Mouse (Mus musculus) lung, embryonic 16.5 days (tissue): ENCODE measurements around the gene Otulin. TPM values are rescaled to one million over a fixed set of nuclear protein-coding genes. Genes with fewer than 3 reads are reported as not detected.

ENCODE experiments used
- ATAC-seq: fragments of 200-750 bp; cut with Nextera tagmentation; 2 replicates; pipeline ENCODE4 v1.8.0; 2017; ENCODE audit warnings: low read depth, mild to moderate bottlenecking, moderate library complexity
- H3K27ac ChIP-seq: fragments of 300-500 bp; sonication (generic); 2 replicates; pipeline ENCODE4 v1.5.1; 2014; ENCODE audit warnings: mild to moderate bottlenecking, control low read depth, low read length
- H3K27me3 ChIP-seq: fragments of 300-500 bp; sonication (generic); 2 replicates; pipeline ENCODE4 v1.6.1; 2014; ENCODE audit warnings: low read depth, low read length, mixed read lengths; ENCODE audit not compliant: control insufficient read depth, insufficient read depth
- H3K36me3 ChIP-seq: fragments of 300-500 bp; sonication (generic); 2 replicates; pipeline ENCODE4 v1.6.1; 2014; ENCODE audit warnings: low read length; ENCODE audit not compliant: control insufficient read depth, insufficient read depth
- H3K4me1 ChIP-seq: fragments of 300-500 bp; sonication (generic); replicated peaks from 2 replicates; pipeline ENCODE4 v1.6.1; 2014; ENCODE audit warnings: low read length, mixed read lengths; ENCODE audit not compliant: control insufficient read depth, insufficient read depth
- H3K4me2 ChIP-seq: fragments of 300-500 bp; sonication (generic); 2 replicates; pipeline ENCODE4 v1.6.1; 2014; ENCODE audit warnings: low read depth, low read length, control low read depth
- H3K4me3 ChIP-seq: fragments of 300-500 bp; sonication (generic); 2 replicates; pipeline ENCODE4 v1.5.1; 2014; ENCODE audit warnings: mild to moderate bottlenecking, low read length, control low read depth
- H3K9ac ChIP-seq: fragments of 300-500 bp; sonication (generic); 2 replicates; pipeline ENCODE4 v1.6.1; 2014; ENCODE audit warnings: low read length, control low read depth
- H3K9me3 ChIP-seq: fragments of 300-500 bp; sonication (generic); 2 replicates; pipeline ENCODE4 v1.6.1; 2016; ENCODE audit warnings: low read length; ENCODE audit not compliant: control insufficient read depth
- WGBS: fragments of 180-500 bp; shearing (Covaris S2); extraction: QIAGEN DNeasy Blood & Tissue Kit; methylation state at CpG from one replicate; pipeline ENCODE4 v1.1.7; 2014; 5-methylcytosine and 5-hydroxymethylcytosine counted together
- polyA plus RNA-seq: library from polyadenylated mRNA; unstranded; fragments of >200 nt; fragmentation: Nextera tagmentation; extraction: Ambion mirVana; gene quantifications from 2 replicates; pipeline ENCODE4 v1.2.1, GENCODE M21; 2015

Gene Otulin
- polyA plus RNA-seq, 1 experiment from 2014 or later: 22.4 TPM

DNA sequence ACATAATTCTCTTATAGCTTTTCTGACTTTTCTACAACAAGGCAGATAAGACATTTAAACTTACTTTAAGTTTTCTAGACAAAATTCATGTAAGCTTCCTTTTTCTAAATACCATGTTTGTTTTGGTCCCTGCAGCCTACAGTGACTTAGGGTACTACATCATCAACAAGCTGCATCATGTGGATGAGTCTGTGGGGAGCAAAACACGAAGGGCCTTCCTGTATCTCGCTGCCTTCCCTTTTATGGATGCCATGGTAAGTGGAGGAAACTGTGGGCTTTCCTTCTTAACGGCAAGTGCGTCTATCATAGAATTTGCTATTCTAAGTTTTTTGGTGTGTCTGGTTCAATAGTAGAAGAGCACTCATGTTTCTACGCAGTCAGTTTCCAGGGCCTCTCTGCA lies 76.9 kb downstream of the Otulin start:
- peaks cover 11% of the 10 kb centered on the region for H3K4me1 ChIP-seq
- no peaks in the 10 kb centered on the region for H3K27me3 ChIP-seq
- no peak overlapping the region for H3K4me2 ChIP-seq
- no peaks in the 10 kb centered on the region for H3K9me3 ChIP-seq
- no peak for ATAC-seq
- H3K9ac ChIP-seq: no peak overlapping the region
- H3K36me3 ChIP-seq: no peaks in the 10 kb centered on the region
- H3K4me3 ChIP-seq: no peak overlapping the region
- H3K27ac ChIP-seq: no peak overlapping the region
- WGBS: 79% methylated on average over 5 of the region's 5 CpGs

DNA sequence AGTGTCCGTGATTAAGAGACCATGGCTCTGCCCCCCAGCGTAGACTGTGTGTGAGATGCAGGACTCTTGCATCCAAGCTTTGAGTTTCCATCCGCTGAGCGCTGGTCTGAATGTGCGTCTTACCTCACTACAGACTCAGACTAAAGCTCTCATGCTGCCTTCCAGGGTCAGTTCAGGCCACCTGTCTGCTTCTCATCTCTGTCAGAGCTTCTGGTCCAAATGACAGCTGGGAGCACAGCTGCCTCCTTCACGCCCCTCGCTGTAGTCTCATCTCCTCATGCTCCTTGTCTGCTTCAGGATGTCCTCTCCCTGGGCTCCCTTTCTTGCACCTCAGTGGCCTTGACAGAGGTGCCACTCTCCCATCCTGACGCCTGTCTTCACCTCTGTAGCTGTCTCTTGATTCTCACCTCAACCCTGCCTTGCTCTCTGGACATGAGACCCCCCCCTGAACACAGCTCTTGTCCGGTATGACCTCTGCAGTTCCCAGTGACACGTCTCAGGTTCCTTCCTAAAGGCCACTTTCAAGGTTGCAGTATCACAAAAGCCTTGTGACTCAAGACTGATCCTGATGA lies 78.3 kb downstream of the Otulin start:
- no peak overlapping the region for H3K27ac ChIP-seq
- 76% methylated on average over 10 of the region's 10 CpGs for WGBS
- no peak for ATAC-seq

DNA sequence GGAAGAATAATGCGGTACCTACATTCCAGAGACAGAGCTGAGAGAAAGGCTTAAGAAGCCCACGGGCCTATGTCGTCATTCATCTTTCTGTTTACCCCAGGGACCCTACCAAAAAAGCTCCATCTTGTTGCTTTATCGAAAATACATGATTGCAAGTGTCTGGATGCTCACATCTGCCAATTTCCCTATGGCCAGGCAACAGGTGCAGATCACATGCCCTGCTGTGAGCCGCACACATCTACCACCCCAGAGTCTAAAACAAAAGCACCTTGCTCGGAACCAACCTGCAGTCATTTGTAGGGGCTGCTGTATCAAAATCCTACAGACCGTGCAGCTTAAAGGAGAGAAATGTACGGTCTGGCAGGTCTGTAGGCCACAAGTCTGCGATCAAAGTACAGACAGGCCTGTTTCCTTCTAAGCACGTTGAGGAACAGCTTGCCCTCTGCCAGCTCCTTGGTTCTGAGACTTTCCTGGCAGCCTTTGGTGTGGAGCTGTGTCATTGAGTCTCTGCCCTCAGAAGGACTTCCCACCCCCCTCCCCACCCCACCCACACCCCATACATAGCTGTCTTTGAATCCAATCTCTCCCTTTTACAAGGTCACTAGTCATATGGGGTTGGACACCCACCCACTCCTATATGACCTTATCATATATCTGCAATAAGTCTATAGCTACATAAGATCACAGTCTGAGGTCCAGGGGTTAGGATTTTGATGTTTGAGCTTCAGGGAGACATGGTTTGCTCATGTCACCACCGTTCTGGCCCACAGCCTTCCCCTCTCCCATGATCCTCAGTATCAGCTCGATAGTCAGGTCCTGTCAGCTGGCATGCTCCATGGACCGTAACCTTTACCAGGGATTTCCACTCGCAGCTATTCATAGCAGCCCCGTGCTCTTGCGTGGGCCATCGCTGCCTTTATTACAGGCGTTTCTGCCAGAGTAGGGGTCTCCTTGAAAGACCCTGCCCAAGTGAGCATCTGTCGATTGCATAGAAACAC lies 79.1 kb downstream of the Otulin start:
- H3K9me3 ChIP-seq: no peaks in the 10 kb centered on the region
- H3K27me3 ChIP-seq: no peaks in the 10 kb centered on the region
- no peak overlapping the region for H3K4me2 ChIP-seq
- ATAC-seq: no peak
- peaks cover 11% of the 10 kb centered on the region for H3K4me1 ChIP-seq
- no peak overlapping the region for H3K9ac ChIP-seq
- H3K27ac ChIP-seq: no peak overlapping the region
- 86% methylated on average over 19 of the region's 19 CpGs for WGBS
- no peaks in the 10 kb centered on the region for H3K36me3 ChIP-seq
- H3K4me3 ChIP-seq: no peak overlapping the region

More for the DNA sequence above, 78.3 kb downstream of the Otulin start:
- no peak overlapping the region for H3K4me2 ChIP-seq
- H3K36me3 ChIP-seq: no peaks in the 10 kb centered on the region
- no peaks in the 10 kb centered on the region for H3K27me3 ChIP-seq
- H3K9me3 ChIP-seq: no peaks in the 10 kb centered on the region
- H3K4me3 ChIP-seq: no peak overlapping the region
- H3K9ac ChIP-seq: no peak overlapping the region
- peaks cover 11% of the 10 kb centered on the region for H3K4me1 ChIP-seq

DNA sequence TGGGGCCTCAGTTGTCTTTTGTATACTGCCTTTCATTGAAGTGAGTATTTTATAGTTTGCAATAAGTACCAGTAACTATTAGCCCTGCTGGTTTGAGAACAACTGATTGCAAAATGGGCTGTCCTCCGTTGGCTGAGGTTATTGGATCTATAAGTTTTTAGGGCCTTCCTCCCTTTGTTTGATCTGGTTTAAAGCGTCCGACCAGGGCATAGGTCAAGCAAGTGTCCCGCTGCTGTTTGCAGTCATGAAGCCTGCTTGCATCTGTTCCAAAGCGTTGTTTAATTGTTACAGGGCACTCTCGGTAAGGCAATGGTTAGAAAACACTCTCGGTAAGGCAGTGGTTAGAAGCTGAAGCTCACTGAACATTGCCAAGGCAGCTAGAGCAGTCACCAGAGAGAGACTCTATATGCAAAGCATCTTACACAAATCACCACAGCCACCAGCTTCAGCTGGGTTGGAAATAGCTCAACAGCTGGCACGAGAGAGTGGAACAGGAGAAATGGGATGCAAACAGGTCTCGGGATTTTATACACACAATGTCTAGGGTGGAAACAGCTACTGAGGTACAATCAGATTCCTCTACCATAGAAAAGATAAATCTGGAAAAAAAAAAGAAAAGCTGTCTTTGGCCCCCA lies 80.0 kb downstream of the Otulin start:
- WGBS: 44% methylated on average over 9 of the region's 9 CpGs

DNA sequence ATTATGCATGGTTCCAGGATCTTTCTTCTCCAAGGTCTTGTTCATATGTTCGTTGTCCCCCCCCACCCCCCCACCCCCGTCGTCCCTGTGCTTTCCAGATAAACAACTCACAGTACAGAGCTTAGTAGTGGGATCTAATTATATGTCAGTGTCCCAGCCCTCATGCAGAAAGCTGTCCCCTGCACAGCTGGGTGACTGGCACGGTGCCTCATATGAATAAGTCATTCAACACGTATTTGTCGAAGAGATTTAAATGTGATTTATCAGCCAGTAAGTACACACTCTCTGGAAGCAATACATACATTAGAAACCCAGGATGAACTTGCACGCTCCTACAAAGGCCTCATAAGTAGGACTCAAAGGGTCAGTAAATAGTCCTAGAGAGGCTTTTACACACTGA lies 80.6 kb downstream of the Otulin start:
- Histone ChIP-seq H3K9ac (no peak overlapping the region), H3K27me3 (no peaks in the 10 kb centered on the region), H3K36me3 (no peaks in the 10 kb centered on the region), H3K4me3 (no peak overlapping the region), H3K27ac (0 out of 2 replicates have a peak overlapping the region, but pooled peaks have one; percentile 22), H3K4me1 (peaks cover 11% of the 10 kb centered on the region), H3K9me3 (no peaks in the 10 kb centered on the region), H3K4me2 (no peak overlapping the region)
- WGBS: 26% methylated on average over 7 of the region's 7 CpGs
- ATAC-seq: peak; percentile 62

More for the DNA sequence above, 80.0 kb downstream of the Otulin start:
- no peak overlapping the region for H3K4me3 ChIP-seq
- H3K9ac ChIP-seq: no peak overlapping the region
- H3K36me3 ChIP-seq: no peaks in the 10 kb centered on the region
- H3K4me1 ChIP-seq: peaks cover 11% of the 10 kb centered on the region
- no peaks in the 10 kb centered on the region for H3K9me3 ChIP-seq
- no peak overlapping the region for H3K27ac ChIP-seq
- no peak for ATAC-seq
- H3K27me3 ChIP-seq: no peaks in the 10 kb centered on the region
- no peak overlapping the region for H3K4me2 ChIP-seq

DNA sequence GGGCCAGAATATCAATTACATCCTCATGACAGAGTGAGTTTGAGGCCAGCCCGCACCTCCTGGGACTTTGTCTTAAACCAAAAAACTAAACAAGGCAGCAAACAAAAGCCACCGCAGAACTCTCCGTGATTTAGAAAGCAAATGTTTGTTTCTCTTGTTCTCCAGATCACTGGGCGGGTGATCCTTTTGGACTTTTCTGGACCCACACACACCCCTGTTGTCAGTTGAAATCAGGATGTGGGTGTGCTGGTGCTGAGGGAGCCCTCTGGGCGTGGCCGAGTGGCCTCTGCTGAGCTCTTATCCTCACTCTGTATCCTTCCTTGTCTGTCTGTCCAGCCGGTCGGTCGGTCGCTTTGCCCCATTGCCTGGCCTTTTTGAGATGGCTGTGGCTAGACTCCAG lies 81.4 kb downstream of the Otulin start:
- Histone ChIP-seq H3K4me2 (no peak overlapping the region), H3K4me3 (no peak overlapping the region), H3K4me1 (peaks cover 11% of the 10 kb centered on the region), H3K36me3 (no peaks in the 10 kb centered on the region), H3K9ac (no peak overlapping the region), H3K9me3 (no peaks in the 10 kb centered on the region), H3K27ac (no peak overlapping the region), H3K27me3 (no peaks in the 10 kb centered on the region)
- 77% methylated on average over 10 of the region's 10 CpGs for WGBS
- no peak for ATAC-seq

DNA sequence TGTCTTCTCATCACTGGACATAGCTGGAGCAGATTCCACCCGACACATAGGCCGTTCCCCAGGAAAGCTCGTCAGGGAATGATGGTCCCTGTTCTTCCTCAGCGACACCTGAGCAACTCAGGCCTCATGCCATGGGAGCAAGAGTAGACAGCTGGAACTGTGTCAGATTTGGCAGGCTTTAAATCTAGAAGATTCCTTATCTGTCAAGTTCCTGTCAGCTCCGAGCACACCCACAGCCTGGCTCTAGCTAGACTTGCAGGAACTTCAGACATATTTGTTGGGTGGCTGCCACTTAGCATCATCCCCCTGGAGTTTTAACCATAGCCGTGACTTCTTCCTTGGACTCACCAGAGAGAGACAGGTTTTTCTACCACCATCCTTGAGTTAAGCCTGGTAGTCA lies 82.4 kb downstream of the Otulin start:
- peaks cover 11% of the 10 kb centered on the region for H3K4me1 ChIP-seq
- ATAC-seq: no peak
- no peaks in the 10 kb centered on the region for H3K9me3 ChIP-seq
- H3K27ac ChIP-seq: no peak overlapping the region
- no peak overlapping the region for H3K4me2 ChIP-seq
- no peaks in the 10 kb centered on the region for H3K36me3 ChIP-seq
- H3K4me3 ChIP-seq: no peak overlapping the region
- no peaks in the 10 kb centered on the region for H3K27me3 ChIP-seq
- H3K9ac ChIP-seq: no peak overlapping the region
- WGBS: 67% methylated on average over 6 of the region's 6 CpGs

DNA sequence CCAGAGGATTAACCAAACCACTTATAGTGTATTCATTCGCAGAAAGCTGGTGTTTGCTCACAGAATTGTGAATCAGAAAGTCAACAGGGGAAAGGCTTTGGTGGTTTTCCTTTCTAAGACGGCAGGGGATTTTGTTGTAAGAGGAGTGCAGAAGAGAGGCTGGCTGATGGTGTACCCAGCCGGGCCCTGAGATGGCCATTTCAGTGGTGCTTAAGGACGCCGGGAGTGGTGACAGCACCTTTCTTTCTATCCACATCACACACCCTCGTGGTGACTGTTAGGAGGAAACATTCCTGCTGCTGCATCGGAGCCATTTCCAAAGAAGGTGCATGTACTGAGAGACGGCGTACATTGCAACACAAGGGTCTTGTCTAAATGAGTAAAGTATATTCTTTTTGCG lies 85.3 kb downstream of the Otulin start:
- WGBS: 66% methylated on average over 10 of the region's 10 CpGs
- Histone ChIP-seq H3K4me3 (no peak overlapping the region), H3K27me3 (no peaks in the 10 kb centered on the region), H3K9me3 (no peaks in the 10 kb centered on the region), H3K27ac (peak overlapping the region; percentile 29; the same call in 1 of the 2 replicates), H3K4me1 (peaks cover 11% of the 10 kb centered on the region), H3K4me2 (no peak overlapping the region), H3K36me3 (no peaks in the 10 kb centered on the region), H3K9ac (no peak overlapping the region)
- ATAC-seq: peak; percentile 59; the same call in 1 of the 2 replicates

DNA sequence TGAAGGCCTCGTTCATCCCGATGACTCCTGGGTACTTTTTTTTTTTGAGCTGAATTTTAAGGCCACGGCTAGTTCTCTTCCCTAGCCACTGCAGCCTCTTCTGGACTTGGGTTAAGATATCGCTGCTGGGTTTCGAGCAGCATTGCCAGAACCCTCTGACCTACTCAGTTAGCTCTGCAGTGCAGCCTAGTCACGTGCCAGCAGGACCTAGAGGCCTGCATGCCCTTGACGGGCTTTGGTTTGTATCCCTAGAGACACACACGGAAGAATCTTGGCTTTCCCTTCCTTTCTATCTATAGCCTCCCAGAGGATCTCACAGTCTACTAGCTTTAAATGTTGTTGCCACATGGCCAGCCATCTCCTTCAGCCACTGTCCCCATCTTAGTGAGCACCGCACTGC lies 90.7 kb downstream of the Otulin start:
- Histone ChIP-seq H3K4me2 (no peak overlapping the region), H3K4me1 (peaks cover 17% of the 10 kb centered on the region), H3K4me3 (no peak overlapping the region), H3K27ac (no peak overlapping the region), H3K27me3 (no peaks in the 10 kb centered on the region), H3K36me3 (no peaks in the 10 kb centered on the region), H3K9me3 (no peaks in the 10 kb centered on the region), H3K9ac (no peak overlapping the region)
- ATAC-seq: no peak
- WGBS: 86% methylated on average over 9 of the region's 9 CpGs
